In genomic region chr12:8521375-8522047, GRCm38 (mm10) we compare ENCODE assay signal across 8 mouse cellular contexts. TPM values are rescaled to one million over a fixed set of nuclear protein-coding genes. Genes with fewer than 3 reads are reported as not detected.
DNase-seq lines count a peak whose midpoint lies in the region; ATAC-seq and TF ChIP-seq lines count a peak whose summit lies in the region.

No protein-coding gene starts in this region.

- WGBS in intestine, embryonic 14.5 days, result 44% methylated on average over 12 of the region's 12 CpGs
- WGBS in liver, embryonic 14.5 days (ENCODE audit: insufficient replicate concordance), result 11% methylated on average over 12 of the region's 12 CpGs
- 64% methylated on average over 11 of the region's 12 CpGs for WGBS in forebrain, embryonic 12.5 days

- no peak overlapping the region for H3K27ac ChIP-seq in intestine, embryonic 14.5 days (ENCODE audit: low read depth)
- H3K27ac ChIP-seq in liver, embryonic 14.5 days, result no peak overlapping the region
- H3K27ac ChIP-seq in forebrain, embryonic 12.5 days, result no peak overlapping the region

- DNase-seq in ovary, adult 18-20 months (ENCODE audit: low spot score), result peak; percentile 59
- DNase-seq in ovary, postnatal 10 days (ENCODE audit: low spot score), result no peak
- peak; percentile 77 for DNase-seq in R1 (ENCODE audit: low read depth, low spot score)
- peak; percentile 51 for DNase-seq in fibroblast of lung, adult 2 months (ENCODE audit: low read depth)
- peak; percentile 64 for DNase-seq in intestine, embryonic 14.5 days (ENCODE audit: low spot score)
- DNase-seq in liver, embryonic 14.5 days (ENCODE audit: low read depth in 3 of 3, low spot score in 3 of 3), result peak; percentile 39 to 63 (median 52)
- DNase-seq in spleen, adult 18-20 months, result peak; percentile 24 to 27

- H3K4me3 ChIP-seq in intestine, embryonic 14.5 days (ENCODE audit: low read depth, low read length), result no peak overlapping the region
- H3K4me3 ChIP-seq in liver, embryonic 14.5 days (ENCODE audit: insufficient read depth in 1 of 2, low read depth in 2 of 2, low read length in 2 of 2), result no peak overlapping the region
- H3K4me3 ChIP-seq in forebrain, embryonic 12.5 days (replicated peaks), result no peak overlapping the region

- no peak for TF ChIP-seq EP300 in liver, embryonic 14.5 days (IDR thresholded peaks at IDR 0.05; ENCODE audit: low read depth)

- no peak overlapping the region for H3K9ac ChIP-seq in intestine, embryonic 14.5 days (ENCODE audit: low read length)
- H3K9ac ChIP-seq in liver, embryonic 14.5 days (replicated peaks), result no peak overlapping the region
- no peak overlapping the region for H3K9ac ChIP-seq in forebrain, embryonic 12.5 days

- no peaks in the 10 kb centered on the region for H3K36me3 ChIP-seq in intestine, embryonic 14.5 days (ENCODE audit: control insufficient read depth, insufficient read depth, low read length)
- H3K36me3 ChIP-seq in liver, embryonic 14.5 days (replicated peaks; ENCODE audit: control insufficient read depth, insufficient read depth, low read depth), result no peaks in the 10 kb centered on the region
- H3K36me3 ChIP-seq in forebrain, embryonic 12.5 days (replicated peaks), result no peaks in the 10 kb centered on the region

- ATAC-seq in intestine, embryonic 14.5 days (replicated peaks; ENCODE audit: low FRiP score, low TSS enrichment, low read depth), result peak; percentile 65; the same call in 1 of the 2 replicates
- ATAC-seq in liver, embryonic 14.5 days (ENCODE audit: insufficient read depth), result peak; percentile 75
- no peak for ATAC-seq in forebrain, embryonic 12.5 days (ENCODE audit: low FRiP score)

- no peaks in the 10 kb centered on the region for H3K9me3 ChIP-seq in intestine, embryonic 14.5 days (ENCODE audit: control insufficient read depth, low read length)
- H3K9me3 ChIP-seq in liver, embryonic 14.5 days (ENCODE audit: control insufficient read depth, low read length), result no peaks in the 10 kb centered on the region
- H3K9me3 ChIP-seq in forebrain, embryonic 12.5 days, result no peaks in the 10 kb centered on the region

- no peak for TF ChIP-seq CTCF in liver, embryonic 14.5 days (IDR thresholded peaks at IDR 0.05; ENCODE audit: low read depth)

- no peaks in the 10 kb centered on the region for H3K27me3 ChIP-seq in intestine, embryonic 14.5 days (replicated peaks; ENCODE audit: control insufficient read depth, insufficient read depth, low read length)
- H3K27me3 ChIP-seq in liver, embryonic 14.5 days (ENCODE audit: control insufficient read depth, insufficient read depth, low read length), result no peaks in the 10 kb centered on the region
- no peaks in the 10 kb centered on the region for H3K27me3 ChIP-seq in forebrain, embryonic 12.5 days

- no peak overlapping the region for H3K4me2 ChIP-seq in intestine, embryonic 14.5 days (ENCODE audit: low read length)
- peak overlapping the region; percentile 6 for H3K4me2 ChIP-seq in liver, embryonic 14.5 days (ENCODE audit: low read depth)
- H3K4me2 ChIP-seq in forebrain, embryonic 12.5 days, result no peak overlapping the region

- H3K4me1 ChIP-seq in intestine, embryonic 14.5 days (replicated peaks; ENCODE audit: control insufficient read depth, insufficient read depth, low read length), result peaks cover 9% of the 10 kb centered on the region; the same call in 1 of the 2 replicates
- peaks cover 0 to 11% of the 10 kb centered on the region in 2 experiments; a peak in 2 of 4 replicates for H3K4me1 ChIP-seq in liver, embryonic 14.5 days (replicated peaks; ENCODE audit: control insufficient read depth in 2 of 2, insufficient read depth in 2 of 2, low read length in 1 of 2)
- no peaks in the 10 kb centered on the region for H3K4me1 ChIP-seq in forebrain, embryonic 12.5 days

RNA-seq across cellular contexts. Expression of gene Rhob, which starts 21.7 kb away (rescaled TPM):
- 46.5 and 50.5 TPM in 2 replicates for polyA plus RNA-seq in intestine, embryonic 14.5 days (2014; fragmentation: Nextera tagmentation; extraction: Ambion mirVana)
- polyA plus RNA-seq in liver, embryonic 14.5 days (2012; rRNA removed), result 14.1 and 15.2 TPM in 2 replicates
- 6.3 and 6.9 TPM in 2 replicates for polyA plus RNA-seq in liver, embryonic 14.5 days (2014; fragmentation: Nextera tagmentation; extraction: Ambion mirVana)
- 44.9 and 55.5 TPM in 2 replicates for polyA plus RNA-seq in forebrain, embryonic 12.5 days (2016; fragmentation: Nextera tagmentation; extraction: Ambion mirVana)
